Mouse (Mus musculus) thymus, postnatal 36 days (tissue): Measurements from ENCODE around the gene Aspscr1.

Source experiments
- DNase-seq, 2 experiments: peaks; one replicate each; pipeline ENCODE4 v3.0.0; 2022; ENCODE audit warnings: mixed read lengths in 2 of 2

Aspscr1 gene

GRCm38 (mm10) chr11:120747974-120748373 is 75.2 kb downstream of the Aspscr1 start:
- DNase-seq = no peak

DNA sequence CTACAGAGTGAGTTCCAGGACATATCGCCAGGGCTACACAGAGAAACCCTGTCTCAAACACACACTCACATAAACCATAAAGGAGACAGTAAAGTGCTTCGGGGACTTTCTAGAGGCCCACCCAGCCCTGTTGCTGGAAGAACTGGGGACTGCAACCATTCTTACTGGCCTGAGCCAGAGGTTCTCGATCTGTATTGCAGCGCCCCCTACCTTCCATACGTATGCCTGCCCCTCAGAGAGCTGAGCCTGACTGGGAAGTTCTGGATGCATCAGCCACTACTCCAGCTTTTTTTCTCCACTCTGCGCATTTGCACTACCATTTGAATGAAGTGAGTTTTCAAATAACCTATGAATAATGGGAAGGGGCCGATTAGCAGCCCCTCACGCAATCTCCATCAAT is 76.7 kb downstream of the Aspscr1 start:
- DNase-seq = peak; percentile 25 to 34

DNA sequence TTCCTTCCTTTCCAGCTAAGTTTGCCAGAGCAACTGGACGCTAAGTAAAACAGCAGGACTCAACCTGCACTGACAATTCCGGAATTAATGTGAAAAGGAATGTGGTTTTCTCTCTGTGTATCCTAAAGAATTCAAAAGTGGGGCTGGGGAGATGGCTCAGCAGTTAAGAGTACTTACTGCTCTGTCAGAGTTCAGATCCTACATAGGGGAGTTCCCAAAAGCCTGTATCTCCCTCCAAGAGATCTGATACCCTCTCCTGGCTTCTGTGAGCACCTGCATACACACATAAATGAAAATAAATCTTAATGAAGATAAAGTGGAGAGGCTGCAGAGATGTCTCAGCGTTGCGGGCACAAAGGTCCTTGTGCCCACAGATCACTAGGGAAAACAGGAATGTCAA is 78.8 kb downstream of the Aspscr1 start:
- no peak for DNase-seq
